Mouse (Mus musculus) ES-E14 (cell line): ENCODE data around the gene Tbx6. TPM values are rescaled to one million over a fixed set of nuclear protein-coding genes. Genes with fewer than 3 reads are reported as not detected.

Experiments
- DNase-seq: peaks from one replicate; pipeline ENCODE4 v3.0.0-alpha.2; 2013; ENCODE audit warnings: low read depth, low spot score
- H3K27ac ChIP-seq: 2 replicates; pipeline ENCODE4 v1.5.1; 2012; ENCODE audit warnings: low read depth, mild to moderate bottlenecking, low read length, moderate library complexity, mixed read lengths; ENCODE audit not compliant: poor library complexity, insufficient read depth, severe bottlenecking
- H3K36me3 ChIP-seq: 2 replicates; pipeline ENCODE4 v1.6.1; 2012; ENCODE audit warnings: mild to moderate bottlenecking, low read length, moderate library complexity, mixed read lengths; ENCODE audit not compliant: control insufficient read depth, poor library complexity, insufficient read depth, severe bottlenecking
- H3K4me1 ChIP-seq, 2 experiments: fragments of 150-350 bp in 1 of 2; sonication (generic) in 1 of 2; 2 replicates each; pipeline ENCODE4 v1.6.1; 2012; ENCODE audit warnings: low read length in 2 of 2, mild to moderate bottlenecking in 1 of 2, mixed read lengths in 1 of 2; ENCODE audit not compliant: control insufficient read depth in 2 of 2, insufficient read depth in 2 of 2, poor library complexity in 1 of 2
- H3K4me3 ChIP-seq, 2 experiments: fragments of 150-350 bp in 1 of 2; sonication (generic) in 1 of 2; 2 replicates each; pipeline ENCODE4 v1.5.1; 2012; ENCODE audit warnings: low read length in 2 of 2, low read depth in 1 of 2, mild to moderate bottlenecking in 1 of 2, mixed read lengths in 1 of 2; ENCODE audit not compliant: insufficient read depth in 1 of 2, poor library complexity in 1 of 2, severe bottlenecking in 1 of 2
- H3K9ac ChIP-seq: 2 replicates; pipeline ENCODE4 v1.6.1; 2012; ENCODE audit warnings: low read depth, mild to moderate bottlenecking, low read length, mixed read lengths; ENCODE audit not compliant: poor library complexity, insufficient read depth, severe bottlenecking
- H3K9me3 ChIP-seq: fragments of 150-350 bp; sonication (generic); 2 replicates; pipeline ENCODE4 v1.6.1; 2012; ENCODE audit warnings: low read depth, mild to moderate bottlenecking, low read length; ENCODE audit not compliant: control insufficient read depth, insufficient read depth
- CHD2 ChIP-seq: IDR thresholded peaks from 2 replicates; pipeline ENCODE4 v1.6.1; 2014; ENCODE audit warnings: mild to moderate bottlenecking, low read depth, low read length, inconsistent platforms
- HCFC1 ChIP-seq: IDR thresholded peaks from 2 replicates; pipeline ENCODE4 v1.6.1; 2012; ENCODE audit warnings: low read length, inconsistent platforms, borderline replicate concordance; ENCODE audit not compliant: insufficient read depth
- MAFK ChIP-seq: IDR thresholded peaks from 2 replicates; pipeline ENCODE4 v1.6.1; 2014; ENCODE audit warnings: mild to moderate bottlenecking, low read depth, low read length, inconsistent platforms; ENCODE audit not compliant: insufficient read depth
- ZC3H11A ChIP-seq: IDR thresholded peaks from 2 replicates; pipeline ENCODE4 v1.6.1; 2012; ENCODE audit warnings: low read depth, mild to moderate bottlenecking, inconsistent platforms, low read length, borderline replicate concordance
- ZNF384 ChIP-seq: IDR thresholded peaks from 2 replicates; pipeline ENCODE4 v1.6.1; 2012; ENCODE audit warnings: low read depth, low read length, inconsistent platforms
- in situ Hi-C, 2 experiments: fragments of 600-800 bp; cut with MboI; formaldehyde crosslinking; loops; one replicate each; pipeline ENCODE4 v1.15.1; 2025; ENCODE audit warnings: low sequenced_read_pairs in 2 of 2, inconsistent platforms in 1 of 2; ENCODE audit not compliant: unreplicated experiment in 2 of 2
- total RNA-seq: library from RNA; depleted of rRNA; stranded (reverse); fragments of 300-350 nt; gene quantifications from 2 replicates; pipeline ENCODE4 v1.2.3, GENCODE M21; 2012

The Tbx6 gene
- total RNA-seq, 1 experiment: 0.89 TPM

DNA sequence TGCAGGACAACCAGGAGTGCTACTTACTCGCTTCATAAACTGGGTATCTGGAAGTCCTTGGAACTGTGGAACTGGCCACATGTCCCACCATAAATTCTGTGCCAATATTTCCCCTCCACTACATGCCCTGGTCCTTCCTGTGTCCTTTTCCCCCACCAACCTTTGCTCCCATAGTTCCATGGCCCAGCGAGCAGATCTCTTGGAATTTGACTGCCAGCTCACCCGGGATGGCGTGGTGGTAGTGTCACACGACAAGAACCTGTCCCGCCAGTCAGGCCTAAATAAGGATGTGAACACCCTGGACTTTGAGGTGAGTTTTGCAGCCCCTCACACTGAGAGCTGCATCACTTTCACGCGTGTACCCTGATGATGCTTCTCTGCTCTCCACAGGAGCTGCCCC, 14.3 kb upstream of the Tbx6 start:
- TF ChIP-seq MAFK (no peak), ZNF384 (no peak), CHD2 (no peak), HCFC1 (no peak), ZC3H11A (no peak)
- Histone ChIP-seq H3K4me3 (no peak overlapping the region), H3K27ac (no peak overlapping the region), H3K9me3 (no peaks in the 10 kb centered on the region), H3K36me3 (peaks cover 30% of the 10 kb centered on the region), H3K9ac (no peak overlapping the region), H3K4me1 (peaks cover 3 to 12% of the 10 kb centered on the region in 2 experiments; a peak in 2 of 4 replicates)
- DNase-seq: no peak
- in situ Hi-C loops: no loop called here

DNA sequence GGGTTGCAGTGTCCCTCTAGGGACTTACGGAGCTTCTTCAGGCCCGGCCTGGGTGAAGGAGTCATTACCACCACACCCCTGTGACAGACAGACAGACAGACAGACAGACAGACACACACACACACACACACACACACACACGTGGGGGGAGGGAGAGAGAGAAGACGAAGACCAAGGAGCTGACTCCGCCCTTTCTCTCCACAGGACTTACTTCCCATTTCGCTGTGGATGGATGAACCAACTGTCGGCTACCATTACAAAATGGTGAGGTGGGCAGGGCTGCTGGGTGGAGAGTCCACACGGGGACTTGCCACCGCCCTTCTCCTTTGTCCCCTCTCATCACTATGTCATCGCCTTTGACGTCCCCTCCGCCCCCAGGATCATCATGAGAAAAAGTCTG, 10.5 kb upstream of the Tbx6 start:
- DNase-seq: no peak
- no peak for TF ChIP-seq ZC3H11A
- TF ChIP-seq HCFC1: no peak
- TF ChIP-seq CHD2: no peak
- TF ChIP-seq MAFK: no peak
- TF ChIP-seq ZNF384: no peak
- Histone ChIP-seq H3K9ac (peak overlapping the region; percentile 27; the same call in 1 of the 2 replicates), H3K27ac (no peak overlapping the region), H3K36me3 (peaks cover 6% of the 10 kb centered on the region; the same call in 1 of the 2 replicates), H3K9me3 (no peaks in the 10 kb centered on the region), H3K4me1 (peaks cover 3 to 8% of the 10 kb centered on the region in 2 experiments; a peak in 2 of 4 replicates), H3K4me3 (peak overlapping the region; percentile 36 to 44; a peak in 3 of 4 replicates)
- in situ Hi-C loops: no loop called here

DNA sequence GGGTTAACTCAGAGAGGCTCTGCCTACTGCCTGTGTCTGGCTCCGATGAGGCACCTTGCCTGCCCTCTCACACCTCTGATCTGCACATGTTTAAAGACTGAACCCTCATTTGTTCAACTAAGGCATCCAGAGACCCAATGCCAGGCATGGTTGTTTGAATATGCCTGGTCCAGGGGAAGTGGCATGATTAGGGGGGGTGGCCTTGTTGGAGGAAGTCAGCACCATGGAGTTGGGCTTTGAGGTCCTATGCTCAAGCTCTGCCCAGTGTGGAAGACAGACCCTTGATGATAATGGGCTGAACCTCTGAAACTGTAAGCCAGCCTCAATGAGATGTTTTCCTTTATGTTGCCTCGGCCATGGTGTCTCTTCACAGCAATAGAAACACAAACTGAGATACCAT, 7.9 kb upstream of the Tbx6 start:
- Histone ChIP-seq H3K4me3 (peak overlapping the region; percentile 3 to 7; a peak in 1 of 4 replicates), H3K36me3 (peaks cover 3% of the 10 kb centered on the region; the same call in 1 of the 2 replicates), H3K27ac (peak overlapping the region; percentile 9; the same call in 1 of the 2 replicates), H3K4me1 (peaks cover 5 to 13% of the 10 kb centered on the region in 2 experiments; a peak in 3 of 4 replicates), H3K9me3 (no peaks in the 10 kb centered on the region), H3K9ac (peak overlapping the region; percentile 27; the same call in 1 of the 2 replicates)
- TF ChIP-seq CHD2: no peak
- no peak for TF ChIP-seq HCFC1
- TF ChIP-seq MAFK: no peak
- TF ChIP-seq ZNF384: no peak
- TF ChIP-seq ZC3H11A: no peak
- DNase-seq: no peak
- in situ Hi-C loops: no loop called here

DNA sequence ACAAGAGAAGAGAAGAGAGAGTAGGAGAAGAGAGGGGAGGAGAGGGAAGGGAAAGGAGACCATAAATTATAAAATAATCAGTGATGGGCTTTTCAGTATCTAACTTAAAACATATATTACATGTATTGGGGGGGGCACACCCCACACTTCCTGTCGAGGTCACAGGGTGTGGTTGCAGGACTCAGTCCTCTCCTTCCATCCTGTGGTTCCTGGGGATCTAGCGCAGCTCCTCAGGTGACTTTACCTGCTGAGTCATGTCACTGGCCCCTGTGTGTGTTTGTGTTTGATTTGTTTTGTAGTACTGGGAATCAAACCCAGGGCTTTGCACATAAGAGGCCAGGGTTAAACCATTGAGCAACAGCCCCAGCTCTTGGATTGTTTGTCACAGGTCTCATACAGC, 6.8 kb upstream of the Tbx6 start:
- DNase-seq: no peak
- in situ Hi-C loops: no loop called here
- no peaks in the 10 kb centered on the region for H3K9me3 ChIP-seq
- peaks cover 2% of the 10 kb centered on the region; the same call in 1 of the 2 replicates for H3K36me3 ChIP-seq
- H3K9ac ChIP-seq: no peak overlapping the region
- no peak for TF ChIP-seq ZNF384
- no peak for TF ChIP-seq MAFK
- no peak for TF ChIP-seq CHD2
- TF ChIP-seq HCFC1: no peak
- no peak for TF ChIP-seq ZC3H11A
- H3K4me3 ChIP-seq: no peak overlapping the region
- peaks cover 5 to 13% of the 10 kb centered on the region in 2 experiments; a peak in 3 of 4 replicates for H3K4me1 ChIP-seq
- no peak overlapping the region for H3K27ac ChIP-seq

DNA sequence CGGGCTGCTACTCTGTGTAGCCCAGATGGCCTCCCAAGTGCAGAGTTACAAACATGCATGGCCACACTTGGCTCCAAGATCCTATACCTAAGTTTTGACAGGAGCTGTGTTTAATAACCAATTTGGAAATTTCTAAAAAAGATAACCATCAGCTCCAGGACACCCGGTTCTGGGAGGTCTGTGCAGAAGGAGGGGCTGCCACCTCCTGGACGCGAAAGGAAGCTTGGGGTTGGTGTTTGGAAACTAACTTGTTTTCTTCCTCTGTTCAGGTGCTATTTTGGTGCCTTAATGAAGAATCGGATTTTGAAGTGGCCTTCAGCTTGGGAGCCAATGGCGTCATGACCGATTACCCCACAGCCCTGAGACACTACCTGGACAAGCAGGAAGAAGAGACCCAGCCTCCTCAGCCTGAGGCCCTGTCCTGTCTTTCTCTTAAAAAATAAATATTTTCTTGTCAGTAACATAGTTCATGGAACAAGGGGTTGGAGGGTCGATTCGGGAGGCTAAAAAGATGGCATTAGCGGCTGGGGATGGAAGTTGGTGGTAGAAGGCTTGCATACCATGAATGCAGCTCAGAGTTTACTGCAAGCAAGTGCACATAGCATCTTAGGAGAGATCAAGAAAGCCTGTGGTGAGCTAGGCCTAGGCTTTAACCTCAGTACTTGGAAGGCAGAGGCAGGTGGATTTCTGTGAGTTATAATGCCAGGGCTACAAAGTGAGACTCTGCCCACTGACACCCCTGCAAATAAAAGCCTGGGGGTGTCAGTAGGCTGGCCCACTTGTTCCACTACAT, 5.9 kb upstream of the Tbx6 start:
- H3K4me3 ChIP-seq: no peak overlapping the region
- H3K27ac ChIP-seq: no peak overlapping the region
- no peak overlapping the region for H3K9ac ChIP-seq
- DNase-seq: no peak
- no peak for TF ChIP-seq HCFC1
- TF ChIP-seq ZC3H11A: no peak
- no peak for TF ChIP-seq CHD2
- H3K4me1 ChIP-seq: peaks cover 7 to 16% of the 10 kb centered on the region in 2 experiments
- no peaks in the 10 kb centered on the region for H3K9me3 ChIP-seq
- in situ Hi-C loops: no loop called here
- peaks cover 2% of the 10 kb centered on the region; the same call in 1 of the 2 replicates for H3K36me3 ChIP-seq
